Mouse (Mus musculus): Measurements from ENCODE around the gene Dppa2.

- TF ChIP-seq POLR2A (IDR thresholded peaks at IDR 0.05; ENCODE audit: low read depth, low read length): no peak
- TF ChIP-seq CTCF (conservative IDR thresholded peaks at IDR 0.05; ENCODE audit: insufficient read depth, insufficient read length, low read depth, low read length): no peak
These were observed 31.6 kb downstream of the Dppa2 start for GRCm38 (mm10) chr16:48335326-48335725.
